Mouse (Mus musculus) lung, postnatal 4 days (tissue): Measurements from ENCODE around the gene Pttg1ip.

Experiments
- DNase-seq, 2 experiments: peaks; one replicate each; pipeline ENCODE4 v3.0.0; 2021

The Pttg1ip gene

GRCm38 (mm10) chr10:77569973-77570658 is 11.4 kb upstream of the Pttg1ip start:
- no peak for DNase-seq

- no peak for DNase-seq
These were observed 9.3 kb upstream of the Pttg1ip start for GRCm38 (mm10) chr10:77572225-77572624.

- DNase-seq = no peak
These were observed 8.4 kb upstream of the Pttg1ip start for GRCm38 (mm10) chr10:77573162-77573561.

- no peak for DNase-seq
These were observed 1.2 kb upstream of the Pttg1ip start for GRCm38 (mm10) chr10:77580027-77580920.

- DNase-seq = no peak
These were observed 505 bp upstream of the Pttg1ip start for GRCm38 (mm10) chr10:77581023-77581407.

- DNase-seq = no peak
These were observed 732 bp downstream of the Pttg1ip start for GRCm38 (mm10) chr10:77582285-77582618.

GRCm38 (mm10) chr10:77583795-77584422 is 2.4 kb downstream of the Pttg1ip start:
- peak; percentile 37 to 62 for DNase-seq

- DNase-seq = no peak
These were observed 5.1 kb downstream of the Pttg1ip start for GRCm38 (mm10) chr10:77586637-77587036.

- no peak for DNase-seq
These were observed 5.7 kb downstream of the Pttg1ip start for GRCm38 (mm10) chr10:77587091-77587775.

GRCm38 (mm10) chr10:77588036-77588435 is 6.5 kb downstream of the Pttg1ip start:
- no peak for DNase-seq

GRCm38 (mm10) chr10:77589117-77589516 is 7.6 kb downstream of the Pttg1ip start:
- DNase-seq = no peak

GRCm38 (mm10) chr10:77589749-77590148 is 8.2 kb downstream of the Pttg1ip start:
- DNase-seq = no peak

- peak; percentile 58 to 73 for DNase-seq
These were observed 9.3 kb downstream of the Pttg1ip start for GRCm38 (mm10) chr10:77590812-77591211.

GRCm38 (mm10) chr10:77591546-77591945 is 10.0 kb downstream of the Pttg1ip start:
- no peak for DNase-seq

- no peak for DNase-seq
These were observed 14.5 kb downstream of the Pttg1ip start for GRCm38 (mm10) chr10:77596060-77596459.

GRCm38 (mm10) chr10:77603021-77603420 is 21.5 kb downstream of the Pttg1ip start:
- no peak for DNase-seq

GRCm38 (mm10) chr10:77604111-77604510 is 22.6 kb downstream of the Pttg1ip start:
- DNase-seq = no peak

GRCm38 (mm10) chr10:77604958-77605357 is 23.4 kb downstream of the Pttg1ip start:
- peak; percentile 45 to 61 for DNase-seq

- DNase-seq = peak in 1 of 2 experiments; percentile 49
These were observed 23.8 kb downstream of the Pttg1ip start for GRCm38 (mm10) chr10:77605368-77605767.

GRCm38 (mm10) chr10:77605908-77606826 is 24.6 kb downstream of the Pttg1ip start, which contains the start of the genes Sumo3 and Gm49325:
Gene Sumo3, plus strand, starts transcription at chr10:77606097.
Gene Gm49325, plus strand, starts transcription at chr10:77606197.
- peak; percentile 98 to 100 for DNase-seq

- DNase-seq = no peak
These were observed 25.3 kb downstream of the Pttg1ip start for GRCm38 (mm10) chr10:77606855-77607254.

- DNase-seq = no peak
These were observed 25.9 kb downstream of the Pttg1ip start for GRCm38 (mm10) chr10:77607441-77607840.
